Mouse (Mus musculus) cortical plate, adult 2 months (tissue): ENCODE results near the gene Prpf8.

Source experiments
- CTCF ChIP-seq: fragments of 200-500 bp; IDR thresholded peaks from 2 replicates; pipeline ENCODE4 v1.5.1; 2011; ENCODE audit warnings: mild to moderate bottlenecking, control low read depth, low read length; ENCODE audit not compliant: insufficient read depth; ENCODE audit errors: extremely low read depth
- POLR2A ChIP-seq: fragments of 200-500 bp; IDR thresholded peaks from 2 replicates; pipeline ENCODE4 v1.6.1; 2011; ENCODE audit warnings: mild to moderate bottlenecking, low read length, control low read depth; ENCODE audit not compliant: insufficient read depth; ENCODE audit errors: extremely low read depth

- peak; percentile 68 for TF ChIP-seq POLR2A
- TF ChIP-seq CTCF, result no peak
Measured at GRCm38 (mm10) chr11:75532340-75533277, 46.0 kb downstream of the Prpf8 start.
